Mouse (Mus musculus) stomach, postnatal 0 days (tissue): ENCODE results near the gene Wasf2.

Source experiments
- CTCF ChIP-seq: IDR thresholded peaks from 2 replicates; pipeline ENCODE4 v1.5.1; 2016; ENCODE audit warnings: antibody characterized with exemption, low read depth, mild to moderate bottlenecking, moderate library complexity
- EP300 ChIP-seq: optimal IDR thresholded peaks from 2 replicates; pipeline ENCODE3; 2016; ENCODE audit warnings: antibody characterized with exemption

GRCm38 (mm10) chr4:133089319-133089718, 41.0 kb upstream of the Wasf2 start:
- TF ChIP-seq EP300 (peak; percentile 36), CTCF (no peak)
